Mouse (Mus musculus) heart, adult 2 months (tissue): ENCODE measurements around the gene Cfdp1.

Experiments
- CTCF ChIP-seq: fragments of 200-600 bp; IDR thresholded peaks from 2 replicates; pipeline ENCODE4 v1.8.1; 2022; ENCODE audit warnings: antibody characterized with exemption, mild to moderate bottlenecking, moderate library complexity
- EP300 ChIP-seq: fragments of 200-500 bp; IDR thresholded peaks from 2 replicates; pipeline ENCODE4 v1.6.1; 2011; ENCODE audit warnings: low read depth, low read length, control low read depth; ENCODE audit not compliant: insufficient read depth
- POLR2A ChIP-seq: fragments of 200-500 bp; IDR thresholded peaks from 2 replicates; pipeline ENCODE4 v1.6.1; 2011; ENCODE audit warnings: mild to moderate bottlenecking, low read depth, low read length, control low read depth; ENCODE audit not compliant: insufficient read depth

DNA sequence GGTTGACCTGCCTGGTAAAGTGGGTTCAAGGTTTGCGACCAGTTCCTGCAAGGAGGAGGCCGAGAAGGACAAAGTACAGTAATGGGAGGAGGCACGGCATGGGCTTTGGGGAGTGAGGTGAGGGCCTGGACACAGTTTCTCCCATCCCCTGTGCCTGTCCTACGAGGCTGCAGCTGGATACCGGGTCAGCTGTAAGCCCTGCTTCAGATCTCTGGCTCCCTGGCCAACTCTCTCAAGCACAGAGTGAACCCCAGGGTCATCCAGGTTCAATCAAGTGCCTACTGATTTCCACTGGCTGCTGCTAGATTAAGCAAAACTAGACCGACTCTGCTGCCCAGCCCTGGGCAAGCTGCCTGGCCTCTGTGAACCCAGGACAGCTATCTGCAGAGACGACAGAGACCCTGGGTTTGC is 113.8 kb downstream of the Cfdp1 start:
- TF ChIP-seq CTCF (no peak), EP300 (no peak), POLR2A (no peak)
